Mouse (Mus musculus) cerebellum, postnatal 4 days (tissue): ENCODE results near the gene Trmt13.
"Not testable (repeated sequence)": the region's sequence is repeated elsewhere in the genome, so short reads cannot be mapped to it uniquely, and the experiment has no call there.

ENCODE experiments used
- DNase-seq, 2 experiments: peaks; one replicate each; pipeline ENCODE4 v3.0.0; 2022; ENCODE audit warnings: low spot score in 2 of 2, mixed read lengths in 1 of 2

Gene Trmt13

DNA sequence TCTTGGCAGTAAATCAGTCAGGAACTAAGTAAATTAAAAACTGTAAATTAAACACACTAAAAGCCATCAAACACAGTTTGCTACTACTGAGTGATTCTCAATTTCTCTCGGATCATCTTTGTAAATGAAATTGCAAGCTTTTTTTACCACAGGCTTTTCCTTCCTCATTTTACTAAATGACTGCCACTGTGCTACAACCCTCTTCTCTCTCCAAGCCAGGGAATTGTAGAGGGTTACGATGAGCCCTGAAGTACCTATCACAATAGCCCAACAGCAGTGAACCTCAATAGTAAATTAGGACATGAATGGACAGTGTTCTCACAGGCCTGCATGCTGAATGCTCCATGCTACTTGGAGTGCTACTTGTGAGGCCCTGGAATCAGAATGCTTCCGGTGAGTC, 19.7 kb upstream of the Trmt13 start:
- no peak for DNase-seq

GRCm38 (mm10) chr3:116632971-116633370, 18.6 kb upstream of the Trmt13 start:
- no peak for DNase-seq

DNA sequence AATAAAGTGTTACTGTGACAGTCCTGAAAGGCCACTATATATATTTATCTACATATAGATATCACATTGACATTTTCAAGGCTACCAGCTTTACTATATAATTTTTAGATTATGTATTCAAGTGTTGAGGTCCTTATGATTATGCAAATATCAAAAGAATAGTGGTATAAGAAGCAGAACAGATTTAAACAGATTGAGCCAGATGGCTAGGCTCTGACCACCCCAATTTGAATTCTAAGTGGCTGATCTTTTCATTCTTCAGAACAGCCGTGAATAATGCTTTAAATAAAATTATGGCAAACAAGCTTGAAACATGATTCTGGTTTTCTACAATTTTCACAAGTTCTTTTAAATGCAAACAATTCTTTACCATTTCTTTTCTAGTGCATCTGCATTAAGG, 17.1 kb upstream of the Trmt13 start:
- DNase-seq = no peak

DNA sequence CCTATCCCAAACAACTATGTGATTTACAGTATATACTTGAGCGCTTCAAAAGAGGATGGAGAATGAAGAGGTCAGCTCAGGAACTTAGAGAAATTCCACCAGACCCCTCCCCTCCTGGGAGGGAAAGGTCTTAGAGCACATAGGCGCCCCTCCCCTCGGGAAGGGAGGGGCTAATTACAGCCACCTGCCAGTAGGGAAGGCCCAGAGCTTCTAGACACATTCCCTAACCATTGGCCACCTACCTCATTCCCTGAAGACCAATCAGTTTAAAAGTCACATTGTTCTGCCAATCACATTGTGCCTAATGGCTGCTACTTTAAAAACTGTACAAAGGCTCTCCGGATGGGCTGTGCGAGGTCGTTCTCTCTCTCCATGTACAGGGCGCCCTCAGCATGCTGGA, 8.3 kb upstream of the Trmt13 start:
- no peak for DNase-seq

- no peak for DNase-seq
These were observed 6.4 kb upstream of the Trmt13 start for GRCm38 (mm10) chr3:116620636-116621370.

GRCm38 (mm10) chr3:116618855-116619254, 4.5 kb upstream of the Trmt13 start:
- no peak for DNase-seq

DNA sequence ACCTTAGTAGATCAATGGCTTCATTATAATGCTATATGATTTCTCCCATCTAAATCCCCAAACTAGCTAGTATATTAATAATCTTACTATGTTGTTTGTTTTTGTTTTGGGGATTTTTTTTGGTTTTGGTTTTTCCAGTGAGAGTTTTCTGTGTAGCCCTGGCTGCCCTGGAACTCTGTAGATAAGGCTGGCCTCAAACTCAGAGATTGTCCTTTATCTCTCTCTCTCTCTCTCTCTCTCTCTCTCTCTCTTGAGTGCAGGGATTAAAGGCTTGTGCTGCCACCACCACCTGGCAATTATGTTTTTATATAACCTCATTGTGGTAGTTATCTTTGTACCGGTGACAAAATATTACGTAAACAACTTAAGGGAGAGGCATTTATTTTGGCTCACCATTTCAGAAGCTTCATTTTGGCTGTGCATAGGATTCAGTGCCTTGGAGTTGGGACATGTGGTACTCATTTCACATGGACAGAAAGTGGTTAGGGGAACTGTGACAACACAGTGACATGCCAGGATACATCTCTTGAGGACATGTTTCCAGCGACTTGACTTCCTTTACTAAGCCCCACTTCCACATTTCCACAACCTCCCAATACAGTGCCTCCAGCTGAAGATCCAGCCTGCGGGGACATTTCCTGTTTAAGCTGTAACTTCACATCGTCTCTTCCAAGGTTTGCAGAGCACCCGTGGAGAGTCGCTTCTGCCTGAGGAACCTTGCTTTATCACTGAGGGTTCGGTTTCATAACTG, 1.1 kb upstream of the Trmt13 start:
- no peak for DNase-seq

DNA sequence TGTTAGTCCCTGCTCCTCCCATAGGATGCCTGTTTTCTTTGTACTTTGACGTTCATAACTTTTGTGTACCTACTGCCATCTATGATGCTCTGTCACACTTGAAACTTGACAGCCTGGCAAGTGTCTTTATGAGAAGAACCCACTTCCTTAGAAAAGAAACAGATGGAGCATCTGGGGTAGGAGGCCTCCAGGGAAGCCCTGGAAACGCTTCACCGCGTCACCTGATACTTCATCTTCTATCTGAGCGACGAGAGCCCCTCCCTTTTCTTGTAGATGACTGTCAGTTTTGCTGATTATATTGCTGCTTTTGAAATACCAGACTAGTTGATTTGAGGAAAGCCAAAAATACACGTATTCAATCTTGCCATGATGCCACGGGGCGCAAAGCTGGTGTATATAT, 9.8 kb downstream of the Trmt13 start:
- DNase-seq = no peak

DNA sequence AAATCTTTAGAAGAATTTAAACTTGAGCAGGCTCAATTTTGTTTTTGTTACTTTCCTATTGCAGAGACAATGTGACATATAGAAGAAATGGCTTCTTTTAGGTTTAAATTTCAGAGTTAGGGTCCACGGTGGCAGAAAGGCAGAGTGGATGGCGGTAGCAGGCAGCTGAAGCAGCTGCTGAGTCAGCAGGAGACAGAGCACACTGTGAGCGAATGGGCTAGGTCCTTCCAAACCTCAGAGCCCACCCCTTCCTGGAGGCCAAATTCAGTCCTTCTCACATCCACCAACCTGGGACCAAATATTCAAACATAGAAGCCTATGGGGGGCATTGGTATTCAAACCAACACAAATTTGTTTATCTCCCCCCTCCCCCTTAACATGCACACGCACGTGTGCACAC, 12.6 kb downstream of the Trmt13 start:
- DNase-seq = no peak

DNA sequence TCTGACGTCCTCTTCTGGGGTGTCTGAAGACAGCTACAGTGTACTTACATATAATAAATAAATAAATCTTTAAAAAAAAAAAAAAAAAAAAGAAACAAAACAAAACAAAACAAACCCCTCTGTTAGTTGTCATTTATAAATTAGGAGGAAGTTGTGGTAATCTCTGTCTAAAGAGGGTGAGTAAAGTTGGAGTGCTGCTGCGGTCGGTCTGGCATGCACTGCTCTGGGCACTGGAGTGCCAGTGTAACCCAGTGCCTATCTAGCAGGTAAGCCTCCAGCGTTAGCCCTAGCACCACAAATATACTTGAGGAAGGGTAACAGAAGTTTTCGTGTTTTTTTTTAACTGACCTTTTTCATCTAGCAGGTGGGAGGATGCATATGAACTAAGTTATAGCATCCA, 13.4 kb downstream of the Trmt13 start:
- no peak for DNase-seq

DNA sequence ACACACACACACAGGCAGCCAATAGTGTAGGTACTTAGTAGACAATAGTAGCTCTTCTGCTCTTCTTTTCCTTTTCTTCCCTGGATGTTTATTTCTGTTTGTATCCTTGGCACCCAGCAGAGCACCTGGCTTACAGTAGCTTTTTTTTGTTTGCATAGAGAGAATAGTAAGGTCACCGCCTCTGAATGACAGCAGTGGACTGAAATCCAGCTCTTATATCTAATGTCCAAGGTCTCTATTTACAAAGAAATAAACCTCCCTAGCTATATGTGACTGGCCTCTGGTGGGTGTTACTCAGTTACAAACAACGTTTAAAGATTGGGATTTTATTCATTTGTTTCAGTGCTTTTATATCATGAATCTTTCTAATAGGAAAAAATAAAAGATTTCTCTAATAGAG, 14.7 kb downstream of the Trmt13 start:
- no peak for DNase-seq

DNA sequence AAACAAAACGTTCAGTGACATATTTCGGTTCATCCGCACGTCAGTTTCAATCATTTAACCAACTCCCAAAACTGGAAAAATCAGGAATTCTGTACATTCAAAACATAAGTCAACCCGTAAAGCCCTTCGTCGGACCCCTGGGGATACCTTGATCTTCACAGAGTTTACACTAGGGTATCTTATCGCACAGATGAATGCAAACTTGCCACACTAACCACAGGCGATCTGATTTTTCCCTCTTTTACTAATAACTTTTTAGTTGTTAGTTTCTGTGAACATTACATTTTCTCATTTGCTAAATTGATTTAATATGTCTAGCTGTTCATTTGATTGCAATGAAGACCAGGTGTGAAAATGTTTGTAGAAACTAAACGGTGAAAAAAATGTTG, 18.8 kb downstream of the Trmt13 start:
- no peak for DNase-seq

- DNase-seq = peak; percentile 99
These were observed 19.4 kb downstream of the Trmt13 start, which contains the start of gene Sass6 for GRCm38 (mm10) chr3:116594728-116595602. TSS of gene Sass6 (plus strand) at chr3:116594982.

DNA sequence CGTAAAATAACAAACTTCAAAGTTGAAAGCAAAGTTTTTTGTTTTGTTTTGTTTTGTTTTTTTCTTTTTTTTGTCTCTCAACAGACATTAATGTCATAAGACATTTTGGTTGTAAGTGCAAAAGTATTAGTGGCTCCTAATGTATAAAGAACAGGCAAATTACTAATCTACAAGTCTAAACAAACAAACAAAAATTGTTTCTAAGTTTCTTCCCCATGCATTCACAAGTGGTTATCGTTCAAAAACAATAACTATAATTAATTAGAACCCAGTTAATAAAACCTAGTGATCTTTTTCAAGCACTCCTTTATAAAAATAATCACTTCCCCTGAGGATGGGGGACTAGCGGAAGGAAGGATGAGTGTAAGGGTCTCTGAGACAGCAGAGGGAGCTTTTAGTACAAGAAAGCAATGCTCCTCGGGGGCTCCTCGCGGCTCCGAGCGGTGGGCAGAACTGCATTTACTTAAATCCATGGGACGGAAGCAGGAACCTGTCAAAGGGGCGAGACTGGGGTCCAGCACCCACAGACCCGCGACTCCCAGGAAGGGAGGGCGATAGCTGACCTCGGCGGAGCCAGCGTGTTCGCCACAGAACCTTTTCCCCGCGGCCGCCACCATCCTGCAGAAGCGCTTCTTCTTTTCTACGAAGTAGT, 20.2 kb downstream of the Trmt13 start:
- no peak for DNase-seq

DNA sequence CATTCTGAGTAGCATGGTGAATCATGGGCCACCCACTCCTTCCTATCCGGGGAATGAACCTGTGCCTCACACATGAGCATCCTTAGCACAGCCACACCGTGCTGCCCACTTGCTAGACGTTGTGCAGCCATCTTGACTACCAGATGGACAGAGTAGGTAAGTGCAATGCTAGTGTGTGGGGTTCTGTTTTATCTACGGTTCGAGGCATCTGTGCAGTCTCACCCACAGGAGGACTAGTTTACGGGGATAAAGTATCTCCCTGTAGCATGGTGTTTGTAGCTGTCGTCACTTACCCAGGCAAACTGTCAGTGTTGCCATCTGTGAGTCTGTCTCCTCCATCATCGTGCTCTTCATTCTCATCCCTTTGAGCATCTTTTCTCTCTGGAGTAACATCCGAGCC, 32.2 kb downstream of the Trmt13 start:
- no peak for DNase-seq

- DNase-seq = no peak
These were observed 37.1 kb downstream of the Trmt13 start for GRCm38 (mm10) chr3:116577286-116577685.

DNA sequence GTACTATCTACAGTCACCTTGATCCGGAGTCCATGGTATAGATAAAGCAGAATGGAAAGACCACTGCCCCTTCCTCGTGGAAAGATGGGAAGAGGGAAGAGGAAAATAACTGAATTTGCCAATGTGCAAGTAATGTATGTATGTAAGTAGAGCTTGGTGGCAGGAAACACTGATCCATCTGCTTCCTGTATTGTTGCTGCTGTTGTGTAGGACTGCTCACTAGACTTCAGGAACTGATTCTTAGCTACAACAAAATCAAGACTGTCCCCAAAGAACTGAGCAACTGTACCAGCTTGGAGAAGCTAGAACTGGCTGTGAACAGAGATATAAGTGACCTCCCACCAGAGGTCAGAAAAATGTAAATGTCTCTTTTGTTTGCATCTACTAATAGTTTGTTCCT, 43.8 kb downstream of the Trmt13 start:
- DNase-seq = no peak

DNA sequence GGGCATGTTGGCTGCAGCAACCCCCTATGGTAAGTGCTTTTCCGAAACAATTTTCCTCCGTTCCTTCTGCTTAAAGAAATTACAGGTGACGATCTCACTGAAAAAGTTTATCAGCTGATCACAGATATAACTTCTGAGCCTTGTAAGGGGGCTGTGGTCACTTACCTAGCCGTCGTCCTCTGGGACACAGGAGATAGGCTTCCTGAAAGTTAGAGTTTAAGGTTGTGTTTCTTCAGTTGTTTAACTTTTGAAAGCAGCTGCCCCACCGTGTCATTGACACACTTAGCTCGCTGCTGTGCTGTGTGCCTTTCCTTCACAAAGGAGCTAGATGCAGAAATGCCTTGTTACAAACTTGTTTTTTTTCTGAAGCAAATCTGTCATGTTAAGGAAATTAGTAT, 51.3 kb downstream of the Trmt13 start:
- no peak for DNase-seq

DNA sequence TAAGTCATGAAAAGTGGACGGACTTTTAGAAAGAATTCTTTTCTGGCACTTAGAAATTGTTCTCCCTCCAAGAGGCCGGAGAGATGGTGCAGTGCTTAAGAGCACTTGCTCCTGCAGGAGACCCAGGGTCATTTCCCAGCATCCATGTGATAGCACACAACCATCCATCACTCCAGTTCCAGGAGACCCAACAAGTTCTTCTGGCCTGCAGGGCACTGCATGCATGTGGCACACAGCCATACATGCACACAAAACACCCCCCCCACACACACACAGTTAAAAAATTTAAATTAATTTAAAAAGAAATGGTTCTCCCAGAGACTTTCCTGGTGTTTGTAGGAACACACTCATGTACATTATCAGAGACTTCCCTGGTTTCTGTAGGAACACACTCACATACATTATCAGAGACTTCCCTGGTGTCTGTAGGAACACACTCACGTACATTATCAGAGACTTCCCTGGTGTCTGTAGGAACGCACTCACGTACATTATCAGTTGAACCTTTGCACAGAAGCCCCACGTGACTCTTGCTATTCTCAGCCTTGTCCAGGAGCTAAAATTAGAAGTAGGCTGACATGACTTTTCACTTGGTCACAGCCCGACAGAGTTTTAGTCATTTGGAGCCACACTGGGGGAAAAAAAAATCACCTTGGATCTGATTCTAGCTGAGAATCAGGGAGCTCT, 51.8 kb downstream of the Trmt13 start, which contains the start of gene Lrrc39:
Gene Lrrc39 (plus strand): TSS at position 566 of the 687 bp plus-strand sequence.
- DNase-seq = no peak

- DNase-seq = not testable (repeated sequence)
These were observed 53.1 kb downstream of the Trmt13 start for GRCm38 (mm10) chr3:116561315-116561714.

DNA sequence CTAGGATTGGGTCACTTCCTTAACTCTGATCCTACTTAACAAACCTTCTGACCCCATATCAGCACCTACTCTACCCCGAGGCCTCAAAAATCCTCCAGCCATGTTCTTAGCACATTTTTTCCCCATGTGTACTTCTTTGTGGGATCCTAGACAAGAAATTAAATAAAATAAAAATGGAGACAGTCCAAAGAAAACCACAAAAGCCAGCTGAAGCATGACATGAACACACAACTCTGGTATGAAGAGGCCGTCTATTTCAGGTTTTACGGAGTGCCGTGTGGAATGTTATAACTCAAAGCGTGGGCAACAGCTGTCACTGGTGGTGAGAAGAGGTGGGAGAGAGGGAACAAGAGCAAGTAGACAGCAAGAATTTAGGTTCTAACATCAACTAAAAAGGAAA, 63.0 kb downstream of the Trmt13 start:
- no peak for DNase-seq
